Comparison of ENCODE assay signal across 9 mouse cellular contexts in genomic region chr8:44935741-44936140, GRCm38 (mm10). TPM values are rescaled to one million over a fixed set of nuclear protein-coding genes. Genes with fewer than 3 reads are reported as not detected.
A peak's percentile ranks its signal among the peaks of the same experiment; 100 is the strongest.
DNase-seq lines count a peak whose midpoint lies in the region; ATAC-seq lines count a peak whose summit lies in the region.
"Had no signal": no experiment of that assay in that cellular context is flagged by ENCODE, and none has a peak within 500 bp of the region (broad histone marks: within the 10 kb centered on the region; RNA-seq: fewer than 3 reads in every experiment).

No protein-coding gene starts in this region.

- under 1% methylated on average over 24 of the region's 24 CpGs for WGBS in forebrain, embryonic 11.5 days
- under 1% methylated on average over 24 of the region's 24 CpGs for WGBS in heart, embryonic 14.5 days

- H3K27ac ChIP-seq in forebrain, embryonic 11.5 days (ENCODE audit: low read depth, low read length), result peak overlapping the region; percentile 87
- H3K27ac ChIP-seq in heart, embryonic 14.5 days (replicated peaks in 1 of 2; ENCODE audit: control insufficient read depth in 1 of 2, insufficient read depth in 1 of 2, low read depth in 2 of 2, low read length in 2 of 2), result peak overlapping the region; percentile 93 to 94

- 0 out of 2 replicates have a peak, but pooled peaks cover 5% of the 10 kb centered on the region for H3K4me1 ChIP-seq in forebrain, embryonic 11.5 days (replicated peaks; ENCODE audit: control insufficient read depth, insufficient read depth, low read length)
- H3K4me1 ChIP-seq in heart, embryonic 14.5 days (ENCODE audit: control insufficient read depth in 2 of 2, insufficient read depth in 2 of 2, low read length in 2 of 2), result peaks cover 0 to 19% of the 10 kb centered on the region in 2 experiments; a peak in 2 of 4 replicates

- peak overlapping the region; percentile 72 for H3K4me2 ChIP-seq in forebrain, embryonic 11.5 days (ENCODE audit: low read depth, low read length, severe bottlenecking)
- H3K4me2 ChIP-seq in heart, embryonic 14.5 days (ENCODE audit: low read length), result peak overlapping the region; percentile 90

- peak overlapping the region; percentile 81 for H3K9ac ChIP-seq in forebrain, embryonic 11.5 days (ENCODE audit: low read length)
- peak overlapping the region; percentile 89 for H3K9ac ChIP-seq in heart, embryonic 14.5 days (ENCODE audit: low read length)

- ATAC-seq in forebrain, embryonic 11.5 days (replicated peaks; ENCODE audit: low FRiP score), result peak; percentile 71
- peak; percentile 48; the same call in 1 of the 2 replicates for ATAC-seq in heart, embryonic 14.5 days (ENCODE audit: insufficient number of reproducible peaks, insufficient read depth, low FRiP score, low read depth)

- no peaks in the 10 kb centered on the region for H3K36me3 ChIP-seq in forebrain, embryonic 11.5 days (ENCODE audit: control insufficient read depth, insufficient read depth, low read length)
- no peaks in the 10 kb centered on the region for H3K36me3 ChIP-seq in heart, embryonic 14.5 days (ENCODE audit: control insufficient read depth, insufficient read depth, low read length)
- H3K36me3 ChIP-seq: G1E had no signal

- H3K9me3 ChIP-seq in forebrain, embryonic 11.5 days (ENCODE audit: control insufficient read depth, low read length), result no peaks in the 10 kb centered on the region
- no peaks in the 10 kb centered on the region for H3K9me3 ChIP-seq in heart, embryonic 14.5 days (ENCODE audit: control insufficient read depth, low read length)

- peak; percentile 93 for DNase-seq in 3T3-L1 (ENCODE audit: low read depth, low spot score)
- peak; percentile 80 for DNase-seq in brain, embryonic 18.5 days (ENCODE audit: low read depth, low spot score)
- peak; percentile 94 for DNase-seq in forebrain, embryonic 11.5 days (ENCODE audit: low spot score)
- DNase-seq in kidney, postnatal 10 days, result peak; percentile 94
- DNase-seq in liver, result peak; percentile 72
- peak; percentile 85 for DNase-seq in neural tube, embryonic 10.5 days (ENCODE audit: extremely low spot score, low spot score)
- DNase-seq in thymus, postnatal 4 days, result peak; percentile 31

- peak overlapping the region; percentile 73 for H3K4me3 ChIP-seq in forebrain, embryonic 11.5 days (ENCODE audit: low read depth, low read length)
- peak overlapping the region; percentile 73 to 80 for H3K4me3 ChIP-seq in heart, embryonic 14.5 days (ENCODE audit: control insufficient read depth in 1 of 2, insufficient read depth in 1 of 2, low read depth in 1 of 2, low read length in 2 of 2)

- no peaks in the 10 kb centered on the region for H3K27me3 ChIP-seq in forebrain, embryonic 11.5 days (ENCODE audit: control insufficient read depth, insufficient read depth, low read length)
- no peaks in the 10 kb centered on the region for H3K27me3 ChIP-seq in heart, embryonic 14.5 days (ENCODE audit: control insufficient read depth, insufficient read depth, low read length)

RNA-seq across cellular contexts. Expression of gene Fat1, which starts 0.5 kb away (rescaled TPM):
- 35.2 and 35.5 TPM in 2 replicates for polyA plus RNA-seq in forebrain, embryonic 11.5 days (2014; fragmentation: Nextera tagmentation; extraction: Ambion mirVana)
- polyA plus RNA-seq in heart, embryonic 14.5 days (2014; fragmentation: Nextera tagmentation; extraction: Ambion mirVana), result 22.2 TPM in 2 replicates
- polyA plus RNA-seq: G1E had no signal

Comparison
In these comparisons a context has a peak if more than half of its experiments do, and no peak if none do; other contexts are left out.
1. Peak in every context shown above with its lines: DNase-seq, ATAC-seq, H3K4me3 ChIP-seq and H3K27ac ChIP-seq.
2. DNase-seq: peak in every context shown above with its lines; median percentile 94 in forebrain, embryonic 11.5 days; 94 in kidney, postnatal 10 days; 93 in 3T3-L1; 85 in neural tube, embryonic 10.5 days; 80 in brain, embryonic 18.5 days; 72 in liver; 31 in thymus, postnatal 4 days.